Mouse (Mus musculus) stomach, embryonic 16.5 days (tissue): Measurements from ENCODE around the gene Susd5. TPM values are rescaled to one million over a fixed set of nuclear protein-coding genes. Genes with fewer than 3 reads are reported as not detected.
"Not testable (repeated sequence)": the region's sequence is repeated elsewhere in the genome, so short reads cannot be mapped to it uniquely, and the experiment has no call there.

Experiments used
- ATAC-seq: fragments of 200-750 bp; cut with Nextera tagmentation; 2 replicates; pipeline ENCODE4 v1.8.0; 2017; ENCODE audit warnings: moderate number of reproducible peaks, moderate TSS enrichment; ENCODE audit not compliant: insufficient read depth, low FRiP score
- H3K27ac ChIP-seq: fragments of 300-500 bp; sonication (generic); 2 replicates; pipeline ENCODE4 v1.5.1; 2014; ENCODE audit warnings: low read length
- H3K27me3 ChIP-seq: fragments of 300-500 bp; sonication (generic); 2 replicates; pipeline ENCODE4 v1.6.1; 2014; ENCODE audit warnings: low read length, control low read depth, mixed read lengths; ENCODE audit not compliant: control insufficient read depth, insufficient read depth
- H3K36me3 ChIP-seq: fragments of 300-500 bp; sonication (generic); 2 replicates; pipeline ENCODE4 v1.6.1; 2014; ENCODE audit warnings: low read length; ENCODE audit not compliant: control insufficient read depth, insufficient read depth
- H3K4me1 ChIP-seq: fragments of 300-500 bp; sonication (generic); 2 replicates; pipeline ENCODE4 v1.6.1; 2014; ENCODE audit warnings: low read length, control low read depth, mixed read lengths; ENCODE audit not compliant: control insufficient read depth, insufficient read depth
- H3K4me2 ChIP-seq: fragments of 300-500 bp; sonication (generic); 2 replicates; pipeline ENCODE4 v1.6.1; 2014; ENCODE audit warnings: low read depth, low read length, mixed read lengths
- H3K4me3 ChIP-seq: fragments of 300-500 bp; sonication (generic); replicated peaks from 2 replicates; pipeline ENCODE4 v1.5.1; 2014; ENCODE audit warnings: mild to moderate bottlenecking, low read length
- H3K9ac ChIP-seq: fragments of 300-500 bp; sonication (generic); 2 replicates; pipeline ENCODE4 v1.6.1; 2014; ENCODE audit warnings: low read length
- H3K9me3 ChIP-seq: fragments of 300-500 bp; sonication (generic); replicated peaks from 2 replicates; pipeline ENCODE4 v1.6.1; 2016; ENCODE audit warnings: low read length, control low read depth; ENCODE audit not compliant: control insufficient read depth
- WGBS: fragments of 180-500 bp; shearing (Covaris S2); extraction: QIAGEN DNeasy Blood & Tissue Kit; methylation state at CpG from one replicate; pipeline ENCODE4 v1.1.7; 2014; 5-methylcytosine and 5-hydroxymethylcytosine counted together
- polyA plus RNA-seq: library from polyadenylated mRNA; unstranded; fragments of >200 nt; fragmentation: Nextera tagmentation; extraction: Ambion mirVana; gene quantifications from 2 replicates; pipeline ENCODE4 v1.2.1, GENCODE M21; 2015

Gene Susd5
- polyA plus RNA-seq, 1 experiment from 2014 or later: 0.36 TPM

GRCm38 (mm10) chr9:114050778-114051177 is 6.2 kb upstream of the Susd5 start:
- Histone ChIP-seq H3K27me3 (no peaks in the 10 kb centered on the region), H3K9me3 (no peaks in the 10 kb centered on the region), H3K4me2 (no peak overlapping the region), H3K4me1 (no peaks in the 10 kb centered on the region), H3K4me3 (no peak overlapping the region), H3K9ac (no peak overlapping the region), H3K36me3 (no peaks in the 10 kb centered on the region), H3K27ac (no peak overlapping the region)
- ATAC-seq: no peak
- 86% methylated on average over 16 of the region's 16 CpGs for WGBS

GRCm38 (mm10) chr9:114052031-114052430 is 4.9 kb upstream of the Susd5 start:
- H3K27me3 ChIP-seq: peaks cover 11% of the 10 kb centered on the region

GRCm38 (mm10) chr9:114052866-114053265 is 4.1 kb upstream of the Susd5 start:
- H3K27me3 ChIP-seq: peaks cover 19% of the 10 kb centered on the region
- H3K9me3 ChIP-seq: no peaks in the 10 kb centered on the region
- no peak for ATAC-seq
- H3K36me3 ChIP-seq: no peaks in the 10 kb centered on the region
- H3K27ac ChIP-seq: no peak overlapping the region
- H3K9ac ChIP-seq: no peak overlapping the region
- no peak overlapping the region for H3K4me2 ChIP-seq
- 63% methylated on average over 6 of the region's 6 CpGs for WGBS
- H3K4me3 ChIP-seq: no peak overlapping the region
- H3K4me1 ChIP-seq: no peaks in the 10 kb centered on the region; the same call in 1 of the 2 replicates

More at GRCm38 (mm10) chr9:114052031-114052430, 4.9 kb upstream of the Susd5 start:
- Histone ChIP-seq H3K9me3 (no peaks in the 10 kb centered on the region), H3K36me3 (no peaks in the 10 kb centered on the region), H3K4me2 (no peak overlapping the region), H3K9ac (no peak overlapping the region), H3K27ac (no peak overlapping the region), H3K4me3 (no peak overlapping the region), H3K4me1 (no peaks in the 10 kb centered on the region)
- ATAC-seq: no peak
- 70% methylated on average over 4 of the region's 4 CpGs for WGBS

GRCm38 (mm10) chr9:114068494-114069053 is 11.6 kb downstream of the Susd5 start:
- H3K4me1 ChIP-seq: no peaks in the 10 kb centered on the region
- H3K36me3 ChIP-seq: no peaks in the 10 kb centered on the region
- no peak for ATAC-seq
- no peak overlapping the region for H3K9ac ChIP-seq
- no peaks in the 10 kb centered on the region for H3K27me3 ChIP-seq
- H3K4me2 ChIP-seq: no peak overlapping the region
- no peak overlapping the region for H3K27ac ChIP-seq
- H3K9me3 ChIP-seq: no peaks in the 10 kb centered on the region; the same call in 1 of the 2 replicates
- 54% methylated on average over 12 of the region's 12 CpGs for WGBS
- H3K4me3 ChIP-seq: no peak overlapping the region

- no peaks in the 10 kb centered on the region for H3K36me3 ChIP-seq
- no peak overlapping the region for H3K4me2 ChIP-seq
- H3K4me3 ChIP-seq: no peak overlapping the region
- no peaks in the 10 kb centered on the region; the same call in 1 of the 2 replicates for H3K9me3 ChIP-seq
- H3K27ac ChIP-seq: no peak overlapping the region
- ATAC-seq: no peak
- H3K9ac ChIP-seq: no peak overlapping the region
- 37% methylated on average over 6 of the region's 6 CpGs for WGBS
- no peaks in the 10 kb centered on the region for H3K27me3 ChIP-seq
- no peaks in the 10 kb centered on the region for H3K4me1 ChIP-seq
Observed at GRCm38 (mm10) chr9:114069372-114069771, 12.4 kb downstream of the Susd5 start.

GRCm38 (mm10) chr9:114073681-114074080 is 16.7 kb downstream of the Susd5 start:
- Histone ChIP-seq H3K9me3 (no peaks in the 10 kb centered on the region), H3K36me3 (no peaks in the 10 kb centered on the region), H3K4me2 (no peak overlapping the region), H3K27me3 (no peaks in the 10 kb centered on the region), H3K4me3 (no peak overlapping the region), H3K4me1 (no peaks in the 10 kb centered on the region), H3K9ac (no peak overlapping the region), H3K27ac (no peak overlapping the region)
- WGBS: 83% methylated on average over 19 of the region's 19 CpGs
- ATAC-seq: no peak

- no peak for ATAC-seq
- WGBS: 78% methylated on average over 3 of the region's 3 CpGs
Observed at GRCm38 (mm10) chr9:114086422-114086821, 29.5 kb downstream of the Susd5 start.

GRCm38 (mm10) chr9:114087106-114087815 is 30.3 kb downstream of the Susd5 start:
- no peaks in the 10 kb centered on the region for H3K4me1 ChIP-seq
- ATAC-seq: no peak
- no peaks in the 10 kb centered on the region for H3K9me3 ChIP-seq
- no peak overlapping the region for H3K4me3 ChIP-seq
- no peak overlapping the region for H3K4me2 ChIP-seq
- no peaks in the 10 kb centered on the region for H3K27me3 ChIP-seq
- H3K27ac ChIP-seq: no peak overlapping the region
- no peaks in the 10 kb centered on the region for H3K36me3 ChIP-seq
- no peak overlapping the region for H3K9ac ChIP-seq
- WGBS: 78% methylated on average over 11 of the region's 11 CpGs

More at GRCm38 (mm10) chr9:114086422-114086821, 29.5 kb downstream of the Susd5 start:
- no peaks in the 10 kb centered on the region for H3K9me3 ChIP-seq
- no peak overlapping the region for H3K4me2 ChIP-seq
- H3K4me3 ChIP-seq: no peak overlapping the region
- H3K9ac ChIP-seq: no peak overlapping the region
- H3K27me3 ChIP-seq: no peaks in the 10 kb centered on the region
- H3K4me1 ChIP-seq: no peaks in the 10 kb centered on the region
- no peaks in the 10 kb centered on the region for H3K36me3 ChIP-seq
- no peak overlapping the region for H3K27ac ChIP-seq

- H3K4me1 ChIP-seq, H3K4me3 ChIP-seq, H3K9me3 ChIP-seq, H3K27ac ChIP-seq, ATAC-seq, H3K27me3 ChIP-seq, H3K9ac ChIP-seq, H3K4me2 ChIP-seq, H3K36me3 ChIP-seq: not testable (repeated sequence)
- WGBS: 85% methylated on average over 6 of the region's 6 CpGs
Observed at GRCm38 (mm10) chr9:114088885-114089284, 31.9 kb downstream of the Susd5 start.
